Mouse (Mus musculus) heart, embryonic 11.5 days (tissue): Measurements from ENCODE around the gene Vmn2r61. TPM values are rescaled to one million over a fixed set of nuclear protein-coding genes. Genes with fewer than 3 reads are reported as not detected.

Source experiments
- ATAC-seq: fragments of 200-750 bp; cut with Nextera tagmentation; replicated peaks from 2 replicates; pipeline ENCODE4 v1.8.0; 2017; ENCODE audit warnings: moderate library complexity; ENCODE audit not compliant: insufficient number of reproducible peaks, low FRiP score, low TSS enrichment
- H3K27ac ChIP-seq: fragments of 300-500 bp; sonication (generic); 2 replicates; pipeline ENCODE4 v1.5.1; 2014; ENCODE audit warnings: mild to moderate bottlenecking, low read depth, low read length
- H3K27me3 ChIP-seq: fragments of 300-500 bp; sonication (generic); 2 replicates; pipeline ENCODE4 v1.6.1; 2014; ENCODE audit warnings: mild to moderate bottlenecking, low read length, mixed read lengths; ENCODE audit not compliant: control insufficient read depth, insufficient read depth
- H3K36me3 ChIP-seq: fragments of 300-500 bp; sonication (generic); 2 replicates; pipeline ENCODE4 v1.6.1; 2014; ENCODE audit warnings: mild to moderate bottlenecking, low read length, moderate library complexity, mixed read lengths; ENCODE audit not compliant: control insufficient read depth, insufficient read depth
- H3K4me1 ChIP-seq: fragments of 300-500 bp; sonication (generic); 2 replicates; pipeline ENCODE4 v1.6.1; 2014; ENCODE audit warnings: low read length; ENCODE audit not compliant: control insufficient read depth, insufficient read depth
- H3K4me2 ChIP-seq: fragments of 300-500 bp; sonication (generic); 2 replicates; pipeline ENCODE4 v1.6.1; 2014; ENCODE audit warnings: mild to moderate bottlenecking, moderate library complexity
- H3K4me3 ChIP-seq: fragments of 300-500 bp; sonication (generic); 2 replicates; pipeline ENCODE4 v1.5.1; 2014; ENCODE audit warnings: low read depth, low read length
- H3K9ac ChIP-seq: fragments of 300-500 bp; sonication (generic); 2 replicates; pipeline ENCODE4 v1.6.1; 2014; ENCODE audit warnings: mild to moderate bottlenecking, low read depth, low read length, moderate library complexity
- H3K9me3 ChIP-seq: fragments of 300-500 bp; sonication (generic); replicated peaks from 2 replicates; pipeline ENCODE4 v1.6.1; 2016; ENCODE audit warnings: low read length; ENCODE audit not compliant: control insufficient read depth
- WGBS: fragments of 180-500 bp; shearing (Covaris S2); extraction: QIAGEN DNeasy Blood & Tissue Kit; methylation state at CpG from one replicate; pipeline ENCODE4 v1.1.7; 2014; ENCODE audit not compliant: insufficient replicate concordance; 5-methylcytosine and 5-hydroxymethylcytosine counted together
- polyA plus RNA-seq: library from polyadenylated mRNA; unstranded; fragments of >200 nt; fragmentation: Nextera tagmentation; extraction: Ambion mirVana; gene quantifications from 2 replicates; pipeline ENCODE4 v1.2.1, GENCODE M21; 2014

The Vmn2r61 gene
- polyA plus RNA-seq: not detected in 2 replicates

- no peak within 1 kb of the TSS for H3K27ac ChIP-seq
- no peaks in the 10 kb centered on the region for H3K27me3 ChIP-seq
- no peaks in the 10 kb centered on the region for H3K4me1 ChIP-seq
- WGBS: 68% methylated on average over 1 of the region's 1 CpGs
- no peaks in the 10 kb centered on the region for H3K36me3 ChIP-seq
- no peak within 1 kb of the TSS for H3K4me2 ChIP-seq
- H3K9me3 ChIP-seq: peaks cover 7% of the 10 kb centered on the region
- no peak within 1 kb of the TSS for H3K9ac ChIP-seq
- no peak within 1 kb of the TSS for H3K4me3 ChIP-seq
- ATAC-seq: no peak
These were observed at the start of gene Vmn2r61 for GRCm38 (mm10) chr7:42259753-42260152. Gene Vmn2r61 (plus strand): TSS chr7:42260053.

Other genes starting within 250 kb of the Vmn2r61 start
- gene Vmn2r59, start 201.0 kb upstream of the Vmn2r61 start, polyA plus RNA-seq: not detected in 2 replicates
- not detected in 2 replicates for gene Vmn2r60, start 152.3 kb upstream of the Vmn2r61 start, polyA plus RNA-seq
- not detected in 2 replicates for gene 4933421I07Rik, start 188.1 kb downstream of the Vmn2r61 start, polyA plus RNA-seq
- 6.8 and 7.8 TPM in 2 replicates for gene Zfp141, start 245.7 kb downstream of the Vmn2r61 start, polyA plus RNA-seq